Mouse (Mus musculus): ENCODE measurements around the gene Gcnt7.

- TF ChIP-seq POLR2A (IDR thresholded peaks at IDR 0.05; ENCODE audit: borderline replicate concordance, low read depth, low read length) (no peak), CTCF (IDR thresholded peaks at IDR 0.05; ENCODE audit: low read depth, low read length) (no peak)
Observed at GRCm38 (mm10) chr2:172477860-172478259, 19.5 kb upstream of the Gcnt7 start.

All from bone marrow macrophage, adult 2 months (primary cell).